In the genomic region with DNA sequence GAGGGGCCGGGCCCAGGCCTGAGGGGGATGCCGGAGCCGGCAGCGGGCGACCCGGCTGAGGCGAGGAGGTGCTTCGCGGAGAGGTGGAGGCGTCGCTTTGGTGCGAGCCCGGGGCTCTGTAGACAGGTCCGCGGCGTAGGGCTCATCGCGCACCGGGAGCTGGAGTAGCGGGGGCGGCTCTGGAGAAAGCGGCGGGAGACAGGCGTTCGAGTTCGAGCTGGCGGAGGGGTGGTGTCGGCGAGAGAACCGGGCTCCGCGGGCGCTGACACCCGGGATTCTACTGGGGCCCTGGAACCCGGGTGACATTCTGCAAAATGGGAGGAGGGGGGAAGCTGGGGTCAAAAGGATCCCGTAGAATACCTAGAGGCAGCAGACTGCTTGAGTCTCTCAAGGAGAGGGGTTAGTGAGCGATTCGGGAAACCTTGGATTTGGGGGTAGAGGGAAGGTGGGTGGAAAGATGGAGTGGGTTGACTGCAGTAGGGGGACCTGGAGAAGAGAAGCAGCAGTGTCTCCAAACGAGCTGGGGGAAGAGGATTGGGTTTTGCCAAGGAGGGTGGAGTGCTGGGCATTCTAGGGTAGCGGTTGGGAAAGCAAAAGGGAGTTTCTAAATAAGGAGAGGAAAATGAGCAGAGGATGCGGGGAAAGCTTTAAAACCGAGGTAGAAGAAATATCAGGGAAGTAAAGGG, we compare ENCODE assay signal across 8 mouse cellular contexts. TPM values are rescaled to one million over a fixed set of nuclear protein-coding genes. Genes with fewer than 3 reads are reported as not detected.
DNase-seq lines count a peak whose midpoint lies in the region; ATAC-seq and TF ChIP-seq lines count a peak whose summit lies in the region.

No protein-coding gene starts in this region.

- no peaks in the 10 kb centered on the region for H3K9me3 ChIP-seq in intestine, embryonic 14.5 days (ENCODE audit: control insufficient read depth, low read length)
- H3K9me3 ChIP-seq in liver, postnatal 0 days (ENCODE audit: low read length): no peaks in the 10 kb centered on the region

- H3K27me3 ChIP-seq in intestine, embryonic 14.5 days (replicated peaks; ENCODE audit: control insufficient read depth, insufficient read depth, low read length): no peaks in the 10 kb centered on the region
- H3K27me3 ChIP-seq in liver, postnatal 0 days (ENCODE audit: insufficient read depth, low read length): no peaks in the 10 kb centered on the region

- peaks cover 7% of the 10 kb centered on the region for H3K4me1 ChIP-seq in intestine, embryonic 14.5 days (replicated peaks; ENCODE audit: control insufficient read depth, insufficient read depth, low read length)
- H3K4me1 ChIP-seq in liver, postnatal 0 days (ENCODE audit: insufficient read depth): peaks cover 14% of the 10 kb centered on the region

- DNase-seq in spleen, adult 12 weeks (ENCODE audit: low spot score): peak; percentile 15
- DNase-seq in spleen, adult 18-20 months: no peak
- DNase-seq in cerebellum, adult 18-20 months: peak; percentile 60 to 74
- peak; percentile 35 to 66 for DNase-seq in frontal cortex, postnatal 10 days (ENCODE audit: low spot score in 2 of 2)
- DNase-seq in intestine, embryonic 14.5 days (ENCODE audit: low spot score): no peak
- no peak for DNase-seq in liver, postnatal 0 days
- DNase-seq in right cerebral cortex, adult 18-20 months: peak; percentile 70

- no peak for TF ChIP-seq EP300 in liver, postnatal 0 days (IDR thresholded peaks at IDR 0.05; ENCODE audit: low read depth)

- no peaks in the 10 kb centered on the region for H3K36me3 ChIP-seq in intestine, embryonic 14.5 days (ENCODE audit: control insufficient read depth, insufficient read depth, low read length)
- no peaks in the 10 kb centered on the region for H3K36me3 ChIP-seq in liver, postnatal 0 days (replicated peaks; ENCODE audit: insufficient read depth, low read length)

- WGBS in intestine, embryonic 14.5 days: 0% methylated on average over 36 of the region's 42 CpGs
- WGBS in liver, postnatal 0 days (ENCODE audit: insufficient replicate concordance): 0% methylated on average over 41 of the region's 42 CpGs

- peak overlapping the region; percentile 95 for H3K4me3 ChIP-seq in intestine, embryonic 14.5 days (ENCODE audit: low read depth, low read length)
- peak overlapping the region; percentile 92 for H3K4me3 ChIP-seq in liver, postnatal 0 days (ENCODE audit: low read depth, low read length)

- peak overlapping the region; percentile 93 for H3K9ac ChIP-seq in intestine, embryonic 14.5 days (ENCODE audit: low read length)
- H3K9ac ChIP-seq in liver, postnatal 0 days (replicated peaks): peak overlapping the region; percentile 99

- H3K4me2 ChIP-seq in intestine, embryonic 14.5 days (ENCODE audit: low read length): peak overlapping the region; percentile 58
- H3K4me2 ChIP-seq in liver, postnatal 0 days (ENCODE audit: low read depth, low read length): peak overlapping the region; percentile 92

- ATAC-seq in intestine, embryonic 14.5 days (replicated peaks; ENCODE audit: low FRiP score, low TSS enrichment, low read depth): peak; percentile 2; the same call in 1 of the 2 replicates
- peak; percentile 66 for ATAC-seq in liver, postnatal 0 days
- ATAC-seq in granulocyte monocyte progenitor cell, adult 5-6 weeks (replicated peaks; ENCODE audit: poor library complexity, severe bottlenecking): no peak; the same call in 1 of the 2 replicates

- H3K27ac ChIP-seq in intestine, embryonic 14.5 days (ENCODE audit: low read depth): peak overlapping the region; percentile 97
- H3K27ac ChIP-seq in liver, postnatal 0 days (ENCODE audit: low read depth): peak overlapping the region; percentile 97

- no peak for TF ChIP-seq CTCF in liver, postnatal 0 days (IDR thresholded peaks at IDR 0.05; ENCODE audit: low read depth)

RNA-seq across cellular contexts. Expression of a gene that starts 0.7 kb away (rescaled TPM):
- polyA plus RNA-seq in intestine, embryonic 14.5 days (2014; fragmentation: Nextera tagmentation; extraction: Ambion mirVana): 129 and 131 TPM in 2 replicates
- 66.3 and 73.8 TPM in 2 replicates for polyA plus RNA-seq in liver, postnatal 0 days (2015; fragmentation: Nextera tagmentation; extraction: Ambion mirVana)
- total RNA-seq in granulocyte monocyte progenitor cell, adult 5-6 weeks (2014; fragmentation: Nextera tagmentation): 115 and 137 TPM in 2 replicates
- 99.8 and 121 TPM in 2 replicates for total RNA-seq in granulocyte monocyte progenitor cell, adult 5-6 weeks (2017)

RNA-seq across cellular contexts. Expression of a gene that starts 27.5 kb away (rescaled TPM):
- polyA plus RNA-seq in intestine, embryonic 14.5 days (2014; fragmentation: Nextera tagmentation; extraction: Ambion mirVana): 35.6 and 37.5 TPM in 2 replicates
- polyA plus RNA-seq in liver, postnatal 0 days (2015; fragmentation: Nextera tagmentation; extraction: Ambion mirVana): 1.4 and 1.5 TPM in 2 replicates
- not detected in 2 replicates for total RNA-seq in granulocyte monocyte progenitor cell, adult 5-6 weeks (2014; fragmentation: Nextera tagmentation)
- total RNA-seq in granulocyte monocyte progenitor cell, adult 5-6 weeks (2017): not detected in 2 replicates

Comparison
In these comparisons a context has a peak if more than half of its experiments do, and no peak if none do; other contexts are left out.
1. DNase-seq: peak in spleen, adult 12 weeks (single experiment), cerebellum, adult 18-20 months (2 of 2), frontal cortex, postnatal 10 days (2 of 2) and right cerebral cortex, adult 18-20 months (single experiment); none in spleen, adult 18-20 months (0 of 2), intestine, embryonic 14.5 days (single experiment) and liver, postnatal 0 days (single experiment).
2. RNA of a gene that starts 27.5 kb away (polyA plus RNA-seq): 35.6 to 37.5 TPM in intestine, embryonic 14.5 days; 1.4 to 1.5 TPM in liver, postnatal 0 days; every median in the first group is over 10 times any median in the second.